Mouse (Mus musculus) midbrain, postnatal 0 days (tissue): ENCODE results near the gene Zfp358. TPM values are rescaled to one million over a fixed set of nuclear protein-coding genes. Genes with fewer than 3 reads are reported as not detected.

Experiments used
- ATAC-seq: fragments of 200-750 bp; cut with Nextera tagmentation; 2 replicates; pipeline ENCODE4 v1.8.0; 2017; ENCODE audit warnings: moderate number of reproducible peaks, mild to moderate bottlenecking, moderate TSS enrichment, moderate library complexity; ENCODE audit not compliant: low FRiP score
- DNase-seq: peaks from one replicate; pipeline ENCODE4 v3.0.0-alpha.2; 2015; ENCODE audit warnings: low spot score
- H3K27ac ChIP-seq: fragments of 300-500 bp; sonication (generic); 2 replicates; pipeline ENCODE4 v1.5.1; 2014; ENCODE audit warnings: low read depth, mild to moderate bottlenecking, low read length, mixed read lengths
- H3K27me3 ChIP-seq: fragments of 300-500 bp; sonication (generic); 2 replicates; pipeline ENCODE4 v1.6.1; 2014; ENCODE audit warnings: low read length, control low read depth, mixed read lengths; ENCODE audit not compliant: insufficient read depth
- H3K36me3 ChIP-seq: fragments of 300-500 bp; sonication (generic); 2 replicates; pipeline ENCODE4 v1.6.1; 2014; ENCODE audit warnings: low read length, control low read depth, mixed read lengths; ENCODE audit not compliant: insufficient read depth
- H3K4me1 ChIP-seq: fragments of 300-500 bp; sonication (generic); 2 replicates; pipeline ENCODE4 v1.6.1; 2014; ENCODE audit warnings: mild to moderate bottlenecking, control low read depth, antibody characterized with exemption, low read length, mixed read lengths; ENCODE audit not compliant: insufficient read depth
- H3K4me2 ChIP-seq: fragments of 300-500 bp; sonication (generic); 2 replicates; pipeline ENCODE4 v1.6.1; 2014; ENCODE audit warnings: low read depth, mild to moderate bottlenecking, low read length, mixed read lengths; ENCODE audit not compliant: poor library complexity, severe bottlenecking
- H3K4me3 ChIP-seq: fragments of 300-500 bp; sonication (generic); 2 replicates; pipeline ENCODE4 v1.5.1; 2014; ENCODE audit warnings: low read depth, mild to moderate bottlenecking, low read length, moderate library complexity
- H3K9ac ChIP-seq: fragments of 300-500 bp; sonication (generic); replicated peaks from 2 replicates; pipeline ENCODE4 v1.6.1; 2014; ENCODE audit warnings: mild to moderate bottlenecking, low read length, moderate library complexity, mixed read lengths; ENCODE audit not compliant: poor library complexity, severe bottlenecking
- H3K9me3 ChIP-seq: fragments of 300-500 bp; sonication (generic); 2 replicates; pipeline ENCODE4 v1.6.1; 2016; ENCODE audit warnings: low read length, control low read depth
- CTCF ChIP-seq: IDR thresholded peaks from 2 replicates; pipeline ENCODE4 v1.5.1; 2016; ENCODE audit warnings: antibody characterized with exemption, mild to moderate bottlenecking
- WGBS: fragments of 180-500 bp; shearing (Covaris S2); extraction: QIAGEN DNeasy Blood & Tissue Kit; methylation state at CpG from one replicate; pipeline ENCODE4 v1.1.7; 2014; 5-methylcytosine and 5-hydroxymethylcytosine counted together
- polyA plus RNA-seq: library from polyadenylated mRNA; unstranded; fragments of >200 nt; fragmentation: Nextera tagmentation; extraction: Ambion mirVana; gene quantifications from 2 replicates; pipeline ENCODE4 v1.2.1, GENCODE M21; 2015
- total RNA-seq: library from RNA; depleted of rRNA; stranded (reverse); fragments of >200 nt; gene quantifications from 2 replicates; pipeline ENCODE4 v1.2.3, GENCODE M21; 2014; rRNA removed

Gene Zfp358
- total and polyA plus RNA-seq, 2 experiments from 2014 or later: 57.1 to 106 TPM

- ATAC-seq (no peak), DNase-seq (no peak)
- Histone ChIP-seq H3K27me3 (no peaks in the 10 kb centered on the region), H3K9ac (no peak overlapping the region), H3K36me3 (peaks cover 60% of the 10 kb centered on the region), H3K4me1 (no peaks in the 10 kb centered on the region), H3K9me3 (no peaks in the 10 kb centered on the region), H3K4me2 (no peak overlapping the region), H3K4me3 (no peak overlapping the region), H3K27ac (no peak overlapping the region)
- no peak for TF ChIP-seq CTCF
- WGBS: 67% methylated on average over 15 of the region's 15 CpGs
Observed at GRCm38 (mm10) chr8:3536053-3536841, 43.3 kb downstream of the Zfp358 start.

- H3K9me3 ChIP-seq: no peaks in the 10 kb centered on the region
- peaks cover 60% of the 10 kb centered on the region for H3K36me3 ChIP-seq
- H3K9ac ChIP-seq: no peak overlapping the region
- H3K4me1 ChIP-seq: no peaks in the 10 kb centered on the region
- 98% methylated on average over 9 of the region's 9 CpGs for WGBS
- no peak overlapping the region for H3K4me2 ChIP-seq
- DNase-seq (no peak), ATAC-seq (no peak)
- TF ChIP-seq CTCF: no peak
- H3K27me3 ChIP-seq: no peaks in the 10 kb centered on the region
- H3K27ac ChIP-seq: no peak overlapping the region
- no peak overlapping the region for H3K4me3 ChIP-seq
Observed at GRCm38 (mm10) chr8:3536940-3537339, 44.0 kb downstream of the Zfp358 start.

- no peak for DNase-seq
- no peak overlapping the region for H3K9ac ChIP-seq
- H3K4me3 ChIP-seq: no peak overlapping the region
- no peak overlapping the region for H3K4me2 ChIP-seq
- no peaks in the 10 kb centered on the region for H3K4me1 ChIP-seq
- H3K9me3 ChIP-seq: no peaks in the 10 kb centered on the region
- H3K27me3 ChIP-seq: no peaks in the 10 kb centered on the region
- WGBS: 95% methylated on average over 25 of the region's 26 CpGs
- ATAC-seq: no peak
- no peak for TF ChIP-seq CTCF
- peaks cover 58% of the 10 kb centered on the region for H3K36me3 ChIP-seq
- H3K27ac ChIP-seq: no peak overlapping the region
Observed at GRCm38 (mm10) chr8:3537666-3538065, 44.7 kb downstream of the Zfp358 start.

GRCm38 (mm10) chr8:3539146-3539545 lies 46.2 kb downstream of the Zfp358 start:
- no peak overlapping the region for H3K4me2 ChIP-seq
- no peak for TF ChIP-seq CTCF
- no peaks in the 10 kb centered on the region for H3K9me3 ChIP-seq
- DNase-seq (no peak), ATAC-seq (no peak)
- WGBS: 82% methylated on average over 7 of the region's 7 CpGs
- no peak overlapping the region for H3K4me3 ChIP-seq
- peaks cover 64% of the 10 kb centered on the region for H3K36me3 ChIP-seq
- H3K27ac ChIP-seq: no peak overlapping the region
- H3K4me1 ChIP-seq: no peaks in the 10 kb centered on the region
- H3K27me3 ChIP-seq: no peaks in the 10 kb centered on the region
- H3K9ac ChIP-seq: no peak overlapping the region

GRCm38 (mm10) chr8:3540076-3540475 lies 47.1 kb downstream of the Zfp358 start:
- no peak for ATAC-seq
- H3K27me3 ChIP-seq: no peaks in the 10 kb centered on the region
- no peak overlapping the region for H3K4me3 ChIP-seq

GRCm38 (mm10) chr8:3546511-3546910 lies 53.6 kb downstream of the Zfp358 start:
- ATAC-seq (no peak), DNase-seq (no peak)
- TF ChIP-seq CTCF: no peak
- H3K4me2 ChIP-seq: no peak overlapping the region
- no peaks in the 10 kb centered on the region for H3K4me1 ChIP-seq
- no peaks in the 10 kb centered on the region for H3K27me3 ChIP-seq
- H3K9ac ChIP-seq: no peak overlapping the region
- H3K4me3 ChIP-seq: no peak overlapping the region
- H3K9me3 ChIP-seq: no peaks in the 10 kb centered on the region
- H3K36me3 ChIP-seq: peaks cover 29% of the 10 kb centered on the region
- WGBS: 88% methylated on average over 2 of the region's 2 CpGs
- H3K27ac ChIP-seq: no peak overlapping the region

More at GRCm38 (mm10) chr8:3540076-3540475, 47.1 kb downstream of the Zfp358 start:
- Histone ChIP-seq H3K9ac (no peak overlapping the region), H3K4me1 (no peaks in the 10 kb centered on the region), H3K9me3 (no peaks in the 10 kb centered on the region), H3K36me3 (peaks cover 73% of the 10 kb centered on the region), H3K27ac (no peak overlapping the region), H3K4me2 (no peak overlapping the region)
- no peak for DNase-seq
- 93% methylated on average over 4 of the region's 4 CpGs for WGBS
- TF ChIP-seq CTCF: no peak

Other genes starting within 250 kb of the Zfp358 start
- 40.3 and 44.5 TPM in 2 replicates for gene Insr, start 213.5 kb upstream of the Zfp358 start, total RNA-seq
- 30.0 and 32.9 TPM in 2 replicates for gene Insr, start 213.5 kb upstream of the Zfp358 start, polyA plus RNA-seq
- not detected in 2 replicates for gene A430078G23Rik, start 139.7 kb upstream of the Zfp358 start, total RNA-seq
- not detected in 2 replicates for gene A430078G23Rik, start 139.7 kb upstream of the Zfp358 start, polyA plus RNA-seq
- 34.3 and 46.0 TPM in 2 replicates for gene Arhgef18, start 100.1 kb upstream of the Zfp358 start, total RNA-seq
- 6.8 and 7.2 TPM in 2 replicates for gene Arhgef18, start 100.1 kb upstream of the Zfp358 start, polyA plus RNA-seq
- gene Pex11g, start 25.5 kb upstream of the Zfp358 start, total RNA-seq: 1.8 and 2.2 TPM in 2 replicates
- gene Pex11g, start 25.5 kb upstream of the Zfp358 start, polyA plus RNA-seq: 3.1 and 3.6 TPM in 2 replicates
- 0.47 and 0.55 TPM in 2 replicates for gene Tex45, start 22.3 kb upstream of the Zfp358 start, total RNA-seq
- gene Tex45, start 22.3 kb upstream of the Zfp358 start, polyA plus RNA-seq: 0.64 and 0.68 TPM in 2 replicates
- gene Mcoln1, start 7.3 kb downstream of the Zfp358 start, total RNA-seq: 93.8 and 116 TPM in 2 replicates
- 108 and 117 TPM in 2 replicates for gene Mcoln1, start 7.3 kb downstream of the Zfp358 start, polyA plus RNA-seq
- 57.0 and 57.5 TPM in 2 replicates for gene Pnpla6, start 22.2 kb downstream of the Zfp358 start, total RNA-seq
- gene Pnpla6, start 22.2 kb downstream of the Zfp358 start, polyA plus RNA-seq: 35.5 and 36.8 TPM in 2 replicates
- gene C330021F23Rik, start 74.9 kb downstream of the Zfp358 start, total RNA-seq: not detected in 2 replicates
- 0.17 TPM in 1 of 2 replicates, not detected in the other for gene C330021F23Rik, start 74.9 kb downstream of the Zfp358 start, polyA plus RNA-seq
- 115 and 149 TPM in 2 replicates for gene Camsap3, start 94.2 kb downstream of the Zfp358 start, total RNA-seq
- gene Camsap3, start 94.2 kb downstream of the Zfp358 start, polyA plus RNA-seq: 44.9 and 46.2 TPM in 2 replicates
- gene Xab2, start 128.2 kb downstream of the Zfp358 start, total RNA-seq: 41.9 and 43.0 TPM in 2 replicates
- gene Xab2, start 128.2 kb downstream of the Zfp358 start, polyA plus RNA-seq: 31.7 and 35.9 TPM in 2 replicates
- gene Pet100, start 128.4 kb downstream of the Zfp358 start, total RNA-seq: 5.7 and 7.7 TPM in 2 replicates
- 70.9 and 71.3 TPM in 2 replicates for gene Pet100, start 128.4 kb downstream of the Zfp358 start, polyA plus RNA-seq
- 10.4 and 33.2 TPM in 2 replicates for gene Pcp2, start 132.4 kb downstream of the Zfp358 start, total RNA-seq
- gene Pcp2, start 132.4 kb downstream of the Zfp358 start, polyA plus RNA-seq: 0.83 and 1.1 TPM in 2 replicates
- gene Stxbp2, start 137.8 kb downstream of the Zfp358 start, total RNA-seq: 23.1 and 35.3 TPM in 2 replicates
- gene Stxbp2, start 137.8 kb downstream of the Zfp358 start, polyA plus RNA-seq: 36.1 and 44.2 TPM in 2 replicates
- not detected in 2 replicates for gene Retn, start 162.6 kb downstream of the Zfp358 start, total RNA-seq
- 0.42 and 0.62 TPM in 2 replicates for gene Retn, start 162.6 kb downstream of the Zfp358 start, polyA plus RNA-seq
- not detected in 2 replicates for gene Mcemp1, start 172.6 kb downstream of the Zfp358 start, total RNA-seq
- 0.23 and 0.26 TPM in 2 replicates for gene Mcemp1, start 172.6 kb downstream of the Zfp358 start, polyA plus RNA-seq
- gene Fcor, start 179.2 kb downstream of the Zfp358 start, total RNA-seq: 14.7 and 33.3 TPM in 2 replicates
- 20.1 and 20.3 TPM in 2 replicates for gene Fcor, start 179.2 kb downstream of the Zfp358 start, polyA plus RNA-seq
- gene Trappc5, start 183.2 kb downstream of the Zfp358 start, total RNA-seq: 59.7 and 65.3 TPM in 2 replicates
- gene Trappc5, start 183.2 kb downstream of the Zfp358 start, polyA plus RNA-seq: 67.0 and 68.3 TPM in 2 replicates
- not detected in 2 replicates for gene Fcer2a, start 201.0 kb downstream of the Zfp358 start, total RNA-seq
- 0.22 and 0.41 TPM in 2 replicates for gene Fcer2a, start 201.0 kb downstream of the Zfp358 start, polyA plus RNA-seq
- gene Clec4g, start 227.5 kb downstream of the Zfp358 start, total RNA-seq: not detected in 2 replicates
- gene Clec4g, start 227.5 kb downstream of the Zfp358 start, polyA plus RNA-seq: not detected in 2 replicates